Mouse (Mus musculus) embryo, embryonic 11 days (tissue): ENCODE measurements around the gene Olfr1155.

ENCODE experiments used
- DNase-seq: peaks from one replicate; pipeline ENCODE4 v3.0.0-alpha.2; 2015

The Olfr1155 gene

GRCm38 (mm10) chr2:87945037-87945436, at the start of gene Olfr1155:
Gene Olfr1155, minus strand, starts transcription at chr2:87945137.
- DNase-seq: no peak

DNA sequence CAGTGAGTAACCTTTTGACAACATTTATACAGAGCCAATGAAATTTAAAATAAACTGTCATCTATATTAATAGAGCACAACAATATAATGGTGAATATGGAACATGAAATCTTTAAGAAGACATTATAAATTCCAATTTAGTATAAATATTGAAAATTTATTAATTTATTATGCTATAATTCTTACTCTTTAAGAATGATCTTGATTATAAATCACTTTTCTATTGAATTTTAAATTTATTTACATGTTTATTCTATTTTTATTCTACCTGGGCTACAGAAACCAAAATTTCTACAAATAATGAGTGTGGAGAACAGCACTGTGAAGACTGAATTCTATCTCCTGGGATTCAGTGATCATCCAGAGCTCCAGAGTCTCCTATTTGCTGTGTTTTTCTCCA, 44.9 kb upstream of the Olfr1155 start, which contains the start of gene Olfr1158:
Olfr1158 (plus strand) TSS at position 301 of the 400 bp plus-strand sequence.
- no peak for DNase-seq

GRCm38 (mm10) chr2:87974563-87974962, 29.6 kb upstream of the Olfr1155 start, which contains the start of gene Olfr74:
Gene Olfr74, minus strand, starts transcription at chr2:87974663.
- DNase-seq: no peak

DNA sequence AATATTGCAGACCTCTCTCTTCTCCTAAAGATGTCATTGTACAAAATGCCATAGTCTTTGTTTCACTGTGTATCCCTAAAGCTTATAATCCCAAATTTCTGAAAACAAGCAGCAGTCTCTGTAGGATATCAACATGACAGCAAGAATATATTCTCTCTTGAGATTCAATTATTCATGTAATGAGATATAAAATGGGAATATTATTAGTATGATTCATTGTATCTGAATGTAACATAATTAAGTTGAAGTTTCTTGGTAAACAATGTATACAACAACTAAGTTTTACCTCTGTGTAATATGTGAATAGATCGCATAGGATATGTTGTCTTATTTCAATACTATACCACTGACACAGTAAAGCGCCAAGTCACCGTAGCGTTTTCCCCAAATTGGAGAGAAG, 23.3 kb upstream of the Olfr1155 start, which contains the start of gene Olfr1157:
Olfr1157 (minus strand) TSS at position 101 of the 400 bp plus-strand sequence.
- no peak for DNase-seq

DNA sequence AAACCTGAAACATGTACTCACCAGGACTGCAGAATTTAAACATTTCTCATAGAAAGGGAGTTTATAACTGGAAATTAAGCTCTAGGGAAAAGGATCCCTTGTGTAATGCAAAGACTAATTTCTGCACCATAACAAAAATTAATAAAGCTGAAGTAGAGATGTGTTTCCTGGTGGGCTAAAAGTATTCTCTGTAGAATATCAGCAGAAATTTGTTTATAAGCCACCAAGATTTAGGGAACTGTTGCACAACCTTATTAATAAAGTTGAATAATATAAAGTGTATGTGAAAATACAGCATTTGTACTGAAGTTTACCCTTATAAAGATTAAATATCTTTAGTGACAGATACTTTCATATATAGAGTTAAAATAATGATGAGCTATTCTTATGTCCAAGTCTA, 8.1 kb upstream of the Olfr1155 start, which contains the start of gene Olfr1156:
Olfr1156 (minus strand) TSS at position 101 of the 400 bp plus-strand sequence.
- DNase-seq: no peak

DNA sequence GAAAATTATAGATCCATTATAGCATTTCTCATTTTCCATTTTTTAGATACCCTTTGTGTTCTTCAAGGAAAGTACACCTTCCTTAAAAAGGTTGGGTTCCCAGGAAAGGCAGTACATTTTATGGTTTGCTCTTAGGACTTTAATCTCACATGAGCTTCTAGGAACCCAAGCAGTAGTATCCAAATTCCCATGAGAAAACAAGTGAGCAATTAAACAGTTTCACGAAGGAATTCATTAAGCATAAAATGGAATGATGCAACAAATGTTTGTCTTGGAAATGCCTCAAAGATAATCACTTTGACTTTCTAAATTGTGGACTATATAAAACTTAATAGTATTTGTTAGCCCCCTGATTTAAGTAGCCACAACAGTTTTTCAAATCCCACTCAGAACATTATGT, 39.9 kb downstream of the Olfr1155 start, which contains the start of gene Olfr1154:
Olfr1154 (minus strand) TSS at position 101 of the 400 bp plus-strand sequence.
- no peak for DNase-seq

- no peak for DNase-seq
Observed at GRCm38 (mm10) chr2:87894662-87895061, 50.3 kb downstream of the Olfr1155 start, which contains the start of gene Olfr1153. Gene Olfr1153, plus strand, starts transcription at chr2:87894962.
